Mouse (Mus musculus) right cerebral cortex, postnatal 14 days (tissue): ENCODE measurements around the gene Kcnn1.

Experiments
- DNase-seq: peaks from one replicate; pipeline ENCODE4 v3.0.0; 2022

Kcnn1 gene

DNA sequence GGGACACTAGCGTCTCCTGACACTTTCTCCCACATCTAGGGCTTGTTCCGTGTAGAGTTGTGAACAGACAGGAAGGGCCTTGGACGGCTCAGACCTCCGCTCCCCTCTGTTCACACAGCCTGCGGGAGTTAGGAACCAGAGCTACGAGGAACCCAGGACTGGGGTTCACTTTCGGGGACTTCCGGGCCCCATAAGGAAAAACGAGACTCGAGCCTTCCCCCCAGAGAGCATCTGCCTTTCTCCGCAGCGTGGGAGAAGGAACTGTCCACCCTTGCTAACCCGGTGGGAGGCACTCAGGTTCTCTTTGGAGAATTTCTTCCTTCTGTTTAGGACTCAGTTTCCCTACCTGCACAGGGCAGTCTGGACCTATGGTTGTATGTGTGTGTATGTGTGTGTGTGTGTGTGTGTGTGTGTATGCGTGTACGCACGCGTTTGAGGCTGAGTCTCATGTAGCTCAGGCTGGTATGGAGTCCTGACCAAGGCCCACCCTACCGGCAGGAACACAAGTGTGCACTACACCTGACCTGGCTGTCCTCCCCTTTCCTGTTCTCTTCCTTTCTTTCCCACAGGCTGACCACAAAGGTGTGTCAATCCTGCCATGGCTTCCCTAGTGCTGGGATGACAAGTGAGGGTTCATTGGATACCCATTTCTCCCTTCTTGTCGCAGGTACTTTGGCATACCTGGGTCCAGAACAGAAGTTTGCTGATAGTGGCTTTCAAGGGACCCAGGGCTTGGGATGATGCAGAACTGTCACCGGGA lies 30.0 kb upstream of the Kcnn1 start:
- DNase-seq, result no peak

GRCm38 (mm10) chr8:70892022-70892895 lies 29.2 kb upstream of the Kcnn1 start, which contains the start of gene Slc5a5:
TSS of gene Slc5a5 (minus strand) at chr8:70892757.
- DNase-seq, result no peak

DNA sequence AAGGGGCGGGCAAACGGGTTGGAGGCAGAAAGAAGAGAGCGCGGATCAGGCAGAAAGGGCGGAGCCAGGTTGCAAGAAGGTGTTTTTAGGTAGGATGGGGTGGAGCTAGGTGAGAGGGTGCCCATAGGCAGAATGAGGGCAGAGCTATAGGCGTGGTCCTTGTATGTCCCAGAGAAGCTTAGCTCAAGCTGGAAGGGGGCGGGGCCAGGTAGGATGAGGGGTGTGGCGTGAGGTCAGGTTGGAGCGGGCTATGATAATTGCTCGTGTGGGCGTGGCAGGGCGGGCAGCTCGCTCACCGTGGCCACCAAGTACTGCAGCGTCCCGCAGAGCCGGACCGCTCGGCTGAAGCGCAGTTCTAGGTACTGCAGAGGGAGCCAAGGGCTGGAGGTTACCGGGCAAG lies 28.3 kb upstream of the Kcnn1 start:
- no peak for DNase-seq

DNA sequence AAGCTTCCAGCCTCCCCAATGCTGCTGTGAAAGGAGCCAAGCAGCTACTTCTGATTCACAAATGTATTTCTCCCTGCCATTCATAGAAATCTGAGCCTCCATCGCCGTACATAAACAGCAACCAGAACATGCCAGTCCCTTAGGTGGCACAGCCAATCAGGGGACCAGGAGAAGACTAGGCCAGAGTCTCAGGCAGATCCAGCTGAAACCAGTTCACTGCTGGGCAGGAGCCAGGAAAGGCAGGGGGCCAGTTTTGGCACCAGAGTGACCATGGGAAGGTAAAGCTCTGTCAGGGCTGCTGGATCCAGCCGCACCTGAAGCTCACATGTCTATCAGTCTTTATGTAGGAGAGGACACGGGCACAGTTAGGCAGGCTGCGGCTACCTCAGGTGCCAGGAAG lies 27.6 kb upstream of the Kcnn1 start:
- no peak for DNase-seq

DNA sequence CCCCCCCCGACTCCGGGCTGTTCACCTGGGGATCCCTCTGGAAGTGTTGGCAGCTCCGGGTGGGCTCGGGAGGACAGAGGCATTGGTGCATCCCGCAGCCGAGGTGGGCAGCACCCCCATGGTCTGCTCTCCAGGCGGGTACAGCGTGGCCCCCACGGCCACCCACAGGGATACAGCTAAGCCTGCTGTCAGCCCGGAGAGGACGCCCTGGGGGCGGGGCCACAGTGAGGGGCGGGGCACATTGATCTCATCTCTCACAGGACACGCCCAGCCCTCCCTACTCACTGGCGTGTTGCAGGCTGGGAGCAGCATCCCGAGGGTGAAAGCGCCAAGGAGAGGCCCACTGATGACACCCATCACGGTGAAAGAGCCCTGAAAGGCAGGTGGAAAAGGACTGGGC lies 24.6 kb upstream of the Kcnn1 start:
- DNase-seq, result no peak

DNA sequence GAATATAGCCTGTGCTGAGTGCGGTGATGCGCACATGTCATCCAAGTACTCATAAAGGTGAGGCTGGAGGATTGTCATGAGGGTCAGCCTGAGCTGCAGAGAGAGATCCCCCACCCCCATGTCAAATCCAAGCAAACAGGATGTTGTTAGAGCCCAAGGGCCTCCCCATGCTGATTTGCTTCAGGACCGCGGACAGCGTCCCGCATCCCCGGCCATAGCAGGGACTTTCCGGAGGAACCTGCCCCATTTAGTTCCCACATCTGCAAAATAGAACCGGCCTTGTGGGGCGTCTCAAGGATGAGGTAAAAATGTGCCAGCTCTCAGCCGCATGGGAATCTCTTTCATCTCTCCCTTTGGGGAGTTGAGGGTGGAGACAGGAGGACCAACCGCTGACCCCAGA lies 22.6 kb upstream of the Kcnn1 start:
- DNase-seq, result no peak

- no peak for DNase-seq
These were observed 21.6 kb upstream of the Kcnn1 start for GRCm38 (mm10) chr8:70884683-70885082.

DNA sequence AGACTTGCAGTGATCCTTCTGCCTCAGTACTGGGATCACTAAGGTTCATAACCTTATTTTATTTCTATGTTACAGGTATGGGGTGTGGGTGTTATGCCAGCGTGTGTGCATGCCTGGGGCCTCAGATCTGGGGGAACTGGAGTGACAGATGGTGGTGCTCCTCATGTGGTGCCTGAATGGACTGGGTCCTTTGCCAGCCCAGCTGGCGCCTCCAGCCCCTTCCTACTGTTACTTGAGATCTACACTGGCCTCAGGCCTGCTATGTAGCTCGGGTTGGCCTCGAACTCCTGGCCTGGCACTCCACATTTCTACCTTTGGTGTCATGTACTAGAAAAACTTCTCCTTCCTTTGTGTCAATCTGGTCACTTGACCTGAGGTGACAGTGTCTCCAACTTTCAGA lies 21.1 kb upstream of the Kcnn1 start:
- no peak for DNase-seq

GRCm38 (mm10) chr8:70880546-70880945 lies 17.5 kb upstream of the Kcnn1 start:
- no peak for DNase-seq

GRCm38 (mm10) chr8:70880126-70880525 lies 17.1 kb upstream of the Kcnn1 start:
- no peak for DNase-seq

DNA sequence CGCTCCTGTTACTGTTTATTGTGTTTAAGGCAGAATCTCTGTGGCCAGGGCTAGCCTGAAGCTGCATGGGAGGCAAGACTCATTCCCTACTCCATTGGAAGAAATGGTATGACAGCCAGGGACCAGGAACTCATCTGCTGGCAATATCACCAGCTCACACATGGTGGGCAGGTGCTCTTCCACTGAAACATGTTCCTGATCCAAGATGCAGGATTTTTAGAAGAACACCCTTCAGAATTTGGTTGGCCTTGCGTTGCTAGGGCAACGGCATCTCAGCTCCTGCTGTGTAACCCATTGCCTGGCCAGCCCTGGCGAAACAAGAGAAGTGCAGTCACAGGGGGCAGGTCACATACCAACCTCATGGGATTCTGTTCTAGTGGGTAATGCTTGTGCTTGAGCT lies 16.4 kb upstream of the Kcnn1 start:
- no peak for DNase-seq

DNA sequence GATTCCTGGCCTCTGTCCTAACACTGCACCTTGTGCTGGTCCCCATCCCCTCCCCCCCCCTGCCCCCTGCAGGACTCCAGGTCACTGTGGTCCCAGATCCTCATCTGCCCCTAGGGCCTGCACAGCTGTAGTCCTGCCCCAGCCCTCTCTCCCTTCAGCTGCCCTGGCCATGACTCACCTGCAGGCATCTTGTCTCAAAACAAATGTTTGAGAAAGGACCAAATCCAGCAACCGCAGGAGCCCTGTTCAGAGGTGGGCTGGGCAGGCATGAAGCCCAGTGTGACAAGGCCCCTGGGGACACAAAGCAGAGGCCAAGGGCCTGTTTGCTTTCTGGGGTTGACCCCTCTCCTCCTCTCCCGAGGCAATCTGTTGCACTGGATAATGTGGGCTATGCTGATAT lies 15.1 kb upstream of the Kcnn1 start:
- no peak for DNase-seq

DNA sequence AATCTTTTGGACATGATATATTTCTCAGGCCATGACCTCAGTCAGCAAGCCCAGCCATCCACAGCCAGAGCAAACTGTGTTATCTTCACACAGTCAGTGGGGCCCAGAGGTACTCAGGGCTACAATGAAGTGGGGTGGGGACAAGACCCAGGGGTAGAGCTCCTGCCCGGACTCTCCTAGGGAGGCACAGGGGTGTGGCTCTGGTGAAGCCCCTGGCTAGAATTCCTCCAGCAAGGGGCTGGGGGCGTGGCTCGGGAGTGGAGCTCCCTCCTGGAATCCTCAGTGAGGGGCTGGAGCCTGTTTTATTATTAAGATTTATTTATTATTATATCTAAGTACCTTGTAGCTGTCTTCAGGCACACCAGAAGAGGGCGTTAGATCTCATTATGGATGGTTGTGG lies 13.3 kb upstream of the Kcnn1 start:
- DNase-seq, result no peak

- no peak for DNase-seq
These were observed 11.4 kb upstream of the Kcnn1 start for GRCm38 (mm10) chr8:70874441-70874840.

- peak; percentile 96 for DNase-seq
These were observed 10.4 kb upstream of the Kcnn1 start, which contains the start of gene Ccdc124 for GRCm38 (mm10) chr8:70873364-70873985. TSS of gene Ccdc124 (minus strand) at chr8:70873935.

DNA sequence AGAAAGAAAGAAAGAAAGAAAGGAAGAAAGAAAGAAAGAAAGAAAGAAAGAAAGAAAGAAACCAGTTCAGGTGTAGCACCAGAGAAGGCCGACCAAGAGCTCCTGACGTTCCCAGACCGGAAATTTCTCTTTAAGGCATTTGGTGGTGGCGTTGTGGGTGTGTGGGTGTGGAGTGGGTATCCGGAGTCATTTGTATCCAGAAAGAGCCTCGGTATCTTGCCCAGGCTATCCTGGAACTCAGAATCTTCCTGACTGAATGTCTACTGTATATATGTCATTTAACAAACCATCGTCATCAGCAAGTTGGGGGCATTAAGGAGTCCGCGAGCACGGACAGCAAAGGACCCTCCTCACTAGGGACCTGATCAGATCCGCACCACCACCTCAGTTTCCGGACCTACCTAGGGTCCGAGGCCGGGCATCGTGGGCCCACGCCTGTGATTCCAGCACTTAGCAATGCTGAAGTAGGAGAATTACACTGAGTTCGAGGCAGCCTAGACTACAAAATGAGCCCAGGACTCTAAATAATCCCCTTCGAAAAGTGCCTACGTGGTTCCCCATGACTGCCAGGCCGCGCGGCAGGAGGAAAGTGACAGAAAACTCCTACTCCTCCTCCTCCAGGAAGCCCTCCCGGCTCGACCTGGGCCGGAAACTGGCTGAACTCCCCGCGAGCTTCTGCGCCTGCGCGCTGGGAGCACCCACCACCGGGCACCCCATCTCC lies 9.7 kb upstream of the Kcnn1 start:
- DNase-seq, result no peak

GRCm38 (mm10) chr8:70871195-70871807 lies 8.2 kb upstream of the Kcnn1 start:
- no peak for DNase-seq

GRCm38 (mm10) chr8:70869601-70870041 lies 6.6 kb upstream of the Kcnn1 start:
- peak; percentile 77 for DNase-seq

DNA sequence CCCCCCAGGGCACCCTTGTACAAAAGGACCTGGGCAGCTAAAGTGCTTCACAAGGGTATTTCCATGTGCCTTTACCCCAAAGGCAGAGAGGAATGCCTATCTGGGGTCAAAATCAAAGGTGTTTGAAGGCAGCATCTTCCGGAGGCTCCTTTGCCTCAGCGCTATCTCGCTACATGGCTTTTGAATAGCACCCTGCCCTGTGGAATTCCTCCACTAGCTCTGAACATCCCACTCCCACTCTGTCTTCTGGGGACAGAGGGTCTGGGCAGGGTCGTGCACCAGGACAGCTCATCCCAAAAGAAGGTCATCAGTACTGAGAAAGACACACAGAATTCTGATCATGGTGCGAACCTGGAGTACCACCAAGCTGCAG lies 6.1 kb upstream of the Kcnn1 start:
- no peak for DNase-seq

- DNase-seq, result peak; percentile 44
These were observed 5.6 kb upstream of the Kcnn1 start for GRCm38 (mm10) chr8:70868559-70869198.

DNA sequence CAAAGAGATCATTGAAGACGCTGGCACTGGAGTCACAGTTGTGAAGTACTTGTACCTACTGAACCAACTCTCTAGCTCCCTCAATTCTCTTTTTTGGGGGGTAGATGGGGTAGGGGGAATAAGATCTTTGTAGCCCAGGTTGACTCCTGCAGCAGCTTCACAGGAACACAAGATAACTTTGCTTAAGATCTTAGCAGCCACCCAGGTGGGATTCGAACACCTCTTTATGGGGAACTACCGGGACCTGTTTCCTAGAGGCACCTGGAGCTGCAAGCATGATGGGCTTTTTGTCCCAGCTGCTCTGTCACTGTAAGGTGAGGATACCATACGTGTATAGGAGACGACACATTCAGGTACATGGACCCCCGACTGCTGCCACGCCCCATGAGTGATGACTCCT lies 3.5 kb upstream of the Kcnn1 start:
- no peak for DNase-seq

- no peak for DNase-seq
These were observed 3.0 kb upstream of the Kcnn1 start for GRCm38 (mm10) chr8:70866001-70866520.
